Mouse (Mus musculus): ENCODE measurements at regions not wholly inside any gene's neighbourhood (a gene's known extent, or its start where the extent isn't known, plus 50 kb on each side); places are given as distances from the start of the nearest gene placed in this dataset.

DNA sequence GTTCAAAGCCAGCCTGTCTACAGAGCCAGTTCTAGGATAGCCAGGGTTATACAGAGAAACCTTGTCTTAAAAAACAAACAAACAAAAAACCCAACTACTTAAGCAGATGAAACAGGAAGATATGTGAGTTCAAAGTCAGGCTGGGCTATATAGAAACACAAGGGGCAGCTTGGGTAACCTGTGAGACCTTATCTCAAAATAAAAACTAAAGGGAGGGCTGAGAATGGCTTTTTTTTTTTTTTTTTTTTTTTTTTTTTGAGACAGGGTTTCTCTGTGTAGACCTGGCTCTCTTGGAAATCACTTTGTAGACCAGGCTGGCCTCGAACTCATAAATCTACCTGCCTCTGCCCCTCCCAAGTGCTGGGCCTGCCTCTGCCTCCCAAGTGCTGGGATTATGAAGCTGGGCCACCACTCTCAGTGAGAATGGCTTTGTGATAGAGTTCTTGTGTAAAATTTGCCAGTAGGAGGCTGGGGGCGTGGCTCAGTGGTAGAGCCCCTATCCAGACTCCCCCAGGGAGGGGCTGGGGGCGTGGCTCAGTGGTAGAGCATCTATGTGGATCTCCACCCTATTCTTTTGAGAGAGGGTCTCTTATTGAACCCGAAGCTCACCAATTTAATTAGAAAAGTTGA is 59.0 kb upstream of the Cux1 start:
- ATAC-seq (ENCODE audit: low FRiP score) (no peak), DNase-seq (ENCODE audit: low spot score) (no peak)
- no peaks in the 10 kb centered on the region for H3K36me3 ChIP-seq (ENCODE audit: control insufficient read depth, insufficient read depth, low read length)
- no peaks in the 10 kb centered on the region for H3K9me3 ChIP-seq (ENCODE audit: control insufficient read depth, low read length)
- H3K4me2 ChIP-seq (replicated peaks; ENCODE audit: low read depth, low read length) = no peak overlapping the region
- H3K4me1 ChIP-seq (replicated peaks; ENCODE audit: control insufficient read depth, insufficient read depth, low read length) = peaks cover 4% of the 10 kb centered on the region
- no peak overlapping the region for H3K4me3 ChIP-seq (ENCODE audit: low read depth, low read length)
- no peak overlapping the region for H3K27ac ChIP-seq (ENCODE audit: low read depth, low read length)
- WGBS = 43% methylated on average over 4 of the region's 4 CpGs
- H3K27me3 ChIP-seq (ENCODE audit: control insufficient read depth, insufficient read depth, low read length) = peaks cover 5% of the 10 kb centered on the region
- no peak overlapping the region for H3K9ac ChIP-seq (ENCODE audit: low read depth, low read length)

DNA sequence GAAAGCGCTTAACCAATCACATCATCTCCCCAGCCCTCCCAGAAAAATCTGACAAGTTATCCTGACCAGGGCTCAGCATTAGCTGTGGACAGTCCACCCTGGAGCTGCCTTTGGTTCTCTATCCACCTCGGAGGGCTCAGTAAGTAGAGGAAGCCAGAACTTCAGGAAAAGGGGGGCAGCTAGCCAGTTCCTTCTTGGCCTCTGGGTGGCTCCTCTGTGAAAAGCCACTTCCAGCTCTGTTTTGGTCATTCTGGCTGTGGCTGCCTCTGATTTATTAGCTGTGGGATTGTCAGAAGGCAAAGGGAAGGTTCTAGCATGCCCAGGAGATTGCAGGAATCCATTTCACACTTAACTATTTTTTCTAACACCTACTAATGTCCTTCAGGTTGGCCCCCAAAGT is 59.6 kb upstream of the Cux1 start:
- H3K27me3 ChIP-seq (ENCODE audit: control insufficient read depth, insufficient read depth, low read length) = peaks cover 5% of the 10 kb centered on the region
- no peak overlapping the region for H3K4me2 ChIP-seq (replicated peaks; ENCODE audit: low read depth, low read length)
- H3K36me3 ChIP-seq (ENCODE audit: control insufficient read depth, insufficient read depth, low read length) = no peaks in the 10 kb centered on the region
- ATAC-seq (ENCODE audit: low FRiP score) = no peak
- H3K4me3 ChIP-seq (ENCODE audit: low read depth, low read length) = no peak overlapping the region
- no peaks in the 10 kb centered on the region for H3K9me3 ChIP-seq (ENCODE audit: control insufficient read depth, low read length)
- no peak for DNase-seq (ENCODE audit: low spot score)
- peaks cover 4% of the 10 kb centered on the region for H3K4me1 ChIP-seq (replicated peaks; ENCODE audit: control insufficient read depth, insufficient read depth, low read length)
- WGBS = 82% methylated on average over 2 of the region's 2 CpGs
- no peak overlapping the region for H3K27ac ChIP-seq (ENCODE audit: low read depth, low read length)
- no peak overlapping the region for H3K9ac ChIP-seq (ENCODE audit: low read depth, low read length)

DNA sequence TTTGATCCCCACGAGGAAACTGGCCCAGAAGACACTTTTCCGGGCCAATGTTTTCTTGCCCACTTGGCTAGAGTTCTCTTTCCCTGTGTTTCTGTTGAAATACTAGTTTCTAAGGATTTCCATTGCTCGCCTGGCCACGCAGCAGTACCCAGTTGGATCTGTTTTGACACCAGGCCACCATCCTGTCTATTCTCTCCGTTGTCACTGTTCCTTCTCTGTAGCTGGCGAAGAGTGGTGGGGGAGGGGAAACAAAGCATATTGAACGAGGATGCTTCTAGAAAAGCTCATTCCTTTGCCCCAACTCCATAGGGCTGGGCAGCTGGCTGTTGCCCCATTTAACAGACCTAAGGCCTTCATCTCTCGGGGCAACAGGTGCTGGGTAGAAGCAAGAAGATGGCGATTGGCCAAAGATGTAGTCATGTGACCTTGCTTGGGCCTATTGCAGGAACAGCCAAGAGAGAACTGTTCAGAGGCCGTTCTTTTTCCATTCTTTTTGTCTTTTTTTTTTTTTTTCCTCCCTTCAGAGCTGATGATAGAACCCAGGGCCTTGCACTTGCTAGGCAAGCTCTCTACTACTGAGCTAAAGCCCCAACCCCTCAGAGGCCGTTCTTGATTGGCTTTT is 60.5 kb upstream of the Cux1 start:
- H3K4me2 ChIP-seq (replicated peaks; ENCODE audit: low read depth, low read length) = no peak overlapping the region
- WGBS = 75% methylated on average over 11 of the region's 11 CpGs
- no peak overlapping the region for H3K27ac ChIP-seq (ENCODE audit: low read depth, low read length)
- H3K4me3 ChIP-seq (ENCODE audit: low read depth, low read length) = no peak overlapping the region
- H3K9ac ChIP-seq (ENCODE audit: low read depth, low read length) = no peak overlapping the region
- DNase-seq (ENCODE audit: low spot score) (no peak), ATAC-seq (ENCODE audit: low FRiP score) (no peak)
- H3K4me1 ChIP-seq (replicated peaks; ENCODE audit: control insufficient read depth, insufficient read depth, low read length) = peaks cover 1% of the 10 kb centered on the region
- no peaks in the 10 kb centered on the region for H3K9me3 ChIP-seq (ENCODE audit: control insufficient read depth, low read length)
- no peaks in the 10 kb centered on the region for H3K36me3 ChIP-seq (ENCODE audit: control insufficient read depth, insufficient read depth, low read length)
- peaks cover 4% of the 10 kb centered on the region for H3K27me3 ChIP-seq (ENCODE audit: control insufficient read depth, insufficient read depth, low read length)

DNA sequence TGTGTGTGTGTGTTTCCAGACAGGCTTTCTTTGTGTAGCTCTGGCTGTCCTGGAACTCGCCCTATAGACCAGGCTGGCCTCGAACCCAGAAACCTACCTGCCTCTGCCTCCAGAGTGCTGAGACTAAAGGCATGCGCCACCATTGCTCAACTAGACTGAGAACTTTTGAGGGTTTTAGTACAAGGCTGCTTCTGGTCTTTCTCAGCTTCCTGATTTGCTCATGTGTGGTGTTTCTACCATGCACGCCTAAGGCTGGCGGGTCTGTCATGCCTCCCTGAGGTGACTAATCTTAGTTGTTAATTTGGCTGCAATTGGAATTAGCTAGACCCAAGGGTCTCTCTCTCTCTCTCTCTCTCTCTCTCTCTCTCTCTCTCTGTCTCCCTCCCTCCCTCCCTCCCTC is 61.2 kb upstream of the Cux1 start:
- Histone ChIP-seq H3K27me3 (ENCODE audit: control insufficient read depth, insufficient read depth, low read length) (peaks cover 2% of the 10 kb centered on the region; the same call in 1 of the 2 replicates), H3K9ac (ENCODE audit: low read depth, low read length) (no peak overlapping the region), H3K9me3 (ENCODE audit: control insufficient read depth, low read length) (no peaks in the 10 kb centered on the region), H3K4me3 (ENCODE audit: low read depth, low read length) (no peak overlapping the region), H3K4me1 (replicated peaks; ENCODE audit: control insufficient read depth, insufficient read depth, low read length) (no peaks in the 10 kb centered on the region), H3K36me3 (ENCODE audit: control insufficient read depth, insufficient read depth, low read length) (no peaks in the 10 kb centered on the region), H3K27ac (ENCODE audit: low read depth, low read length) (no peak overlapping the region), H3K4me2 (replicated peaks; ENCODE audit: low read depth, low read length) (no peak overlapping the region)
- no peak for ATAC-seq (ENCODE audit: low FRiP score)
- no peak for DNase-seq (ENCODE audit: low spot score)
- WGBS = 86% methylated on average over 4 of the region's 5 CpGs

DNA sequence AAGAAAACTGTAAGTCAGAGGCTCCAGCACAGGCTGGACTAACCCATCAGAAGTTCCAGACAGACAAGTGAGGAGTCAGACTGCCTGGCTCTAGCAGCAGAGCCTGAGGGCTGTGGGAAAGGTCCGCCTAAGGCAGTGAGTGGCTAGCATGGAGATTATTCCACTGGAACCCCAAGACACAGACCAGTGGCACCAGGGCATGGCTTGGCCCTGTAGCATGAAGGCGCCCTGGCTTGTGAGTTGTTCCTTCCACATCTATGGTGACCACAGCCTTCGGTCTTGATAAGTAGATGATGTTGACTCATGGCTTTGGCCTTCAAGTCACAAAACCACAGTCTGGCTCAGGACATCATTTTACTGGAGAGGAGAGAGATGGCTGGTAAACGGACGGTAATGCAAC is 60.7 kb upstream of the Myl10 start:
- WGBS = 91% methylated on average over 5 of the region's 5 CpGs
- Histone ChIP-seq H3K4me2 (replicated peaks; ENCODE audit: low read depth, low read length) (no peak overlapping the region), H3K4me1 (replicated peaks; ENCODE audit: control insufficient read depth, insufficient read depth, low read length) (no peaks in the 10 kb centered on the region), H3K36me3 (ENCODE audit: control insufficient read depth, insufficient read depth, low read length) (no peaks in the 10 kb centered on the region), H3K27me3 (ENCODE audit: control insufficient read depth, insufficient read depth, low read length) (no peaks in the 10 kb centered on the region), H3K9me3 (ENCODE audit: control insufficient read depth, low read length) (no peaks in the 10 kb centered on the region), H3K27ac (ENCODE audit: low read depth, low read length) (no peak overlapping the region), H3K4me3 (ENCODE audit: low read depth, low read length) (no peak overlapping the region), H3K9ac (ENCODE audit: low read depth, low read length) (no peak overlapping the region)
- DNase-seq (ENCODE audit: low spot score) (no peak), ATAC-seq (ENCODE audit: low FRiP score) (no peak)

DNA sequence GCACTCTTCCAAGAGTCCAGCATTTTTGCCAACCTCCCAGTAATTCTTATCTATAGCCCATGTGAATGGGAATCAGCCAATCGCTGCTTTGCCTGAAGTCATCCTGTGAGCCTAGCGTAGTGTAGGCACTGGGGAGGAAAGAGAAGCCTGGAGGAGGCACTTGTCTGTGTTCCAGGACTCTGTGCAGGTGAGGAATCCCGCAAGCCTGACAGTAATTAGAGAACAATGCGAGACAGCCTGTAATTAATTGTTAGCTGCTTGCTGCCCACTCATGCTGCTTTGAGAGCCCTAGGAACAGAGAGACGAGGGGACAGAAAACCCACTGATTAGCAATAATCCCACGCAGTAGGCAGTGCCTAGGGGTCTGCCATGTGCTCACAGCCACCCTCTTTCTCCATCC is 59.0 kb upstream of the Myl10 start:
- Histone ChIP-seq H3K27ac (ENCODE audit: low read depth, low read length) (no peak overlapping the region), H3K4me2 (replicated peaks; ENCODE audit: low read depth, low read length) (no peak overlapping the region), H3K9me3 (ENCODE audit: control insufficient read depth, low read length) (no peaks in the 10 kb centered on the region), H3K4me1 (replicated peaks; ENCODE audit: control insufficient read depth, insufficient read depth, low read length) (no peaks in the 10 kb centered on the region), H3K9ac (ENCODE audit: low read depth, low read length) (no peak overlapping the region), H3K27me3 (ENCODE audit: control insufficient read depth, insufficient read depth, low read length) (no peaks in the 10 kb centered on the region), H3K4me3 (ENCODE audit: low read depth, low read length) (no peak overlapping the region), H3K36me3 (ENCODE audit: control insufficient read depth, insufficient read depth, low read length) (no peaks in the 10 kb centered on the region)
- ATAC-seq (ENCODE audit: low FRiP score) (no peak), DNase-seq (ENCODE audit: low spot score) (no peak)
- WGBS = 78% methylated on average over 6 of the region's 6 CpGs

DNA sequence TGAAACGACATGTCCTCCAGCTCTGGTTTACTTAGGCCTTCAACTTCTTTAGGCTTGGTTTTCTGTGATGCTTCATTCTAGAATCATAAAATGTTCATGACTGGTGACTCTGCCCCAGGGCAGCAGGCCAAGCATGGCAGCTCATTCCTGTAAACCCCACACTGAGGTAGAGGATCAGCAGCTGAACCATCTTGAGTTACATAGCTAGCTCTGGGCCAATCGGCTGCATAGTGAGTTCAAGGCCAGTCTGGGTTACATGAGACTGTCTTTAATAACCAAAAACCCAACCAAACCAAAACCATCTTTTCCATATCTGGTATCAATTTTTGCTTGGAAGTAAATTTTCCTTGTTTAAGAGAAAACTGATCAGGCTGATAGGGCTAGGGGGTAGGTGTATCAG is 57.8 kb upstream of the Myl10 start:
- no peak for ATAC-seq (ENCODE audit: low FRiP score)
- Histone ChIP-seq H3K36me3 (ENCODE audit: control insufficient read depth, insufficient read depth, low read length) (no peaks in the 10 kb centered on the region), H3K4me2 (replicated peaks; ENCODE audit: low read depth, low read length) (no peak overlapping the region), H3K27me3 (ENCODE audit: control insufficient read depth, insufficient read depth, low read length) (no peaks in the 10 kb centered on the region), H3K4me3 (ENCODE audit: low read depth, low read length) (no peak overlapping the region), H3K9me3 (ENCODE audit: control insufficient read depth, low read length) (no peaks in the 10 kb centered on the region), H3K27ac (ENCODE audit: low read depth, low read length) (no peak overlapping the region), H3K4me1 (replicated peaks; ENCODE audit: control insufficient read depth, insufficient read depth, low read length) (no peaks in the 10 kb centered on the region), H3K9ac (ENCODE audit: low read depth, low read length) (no peak overlapping the region)
- 86% methylated on average over 2 of the region's 2 CpGs for WGBS
- DNase-seq (ENCODE audit: low spot score) = no peak

DNA sequence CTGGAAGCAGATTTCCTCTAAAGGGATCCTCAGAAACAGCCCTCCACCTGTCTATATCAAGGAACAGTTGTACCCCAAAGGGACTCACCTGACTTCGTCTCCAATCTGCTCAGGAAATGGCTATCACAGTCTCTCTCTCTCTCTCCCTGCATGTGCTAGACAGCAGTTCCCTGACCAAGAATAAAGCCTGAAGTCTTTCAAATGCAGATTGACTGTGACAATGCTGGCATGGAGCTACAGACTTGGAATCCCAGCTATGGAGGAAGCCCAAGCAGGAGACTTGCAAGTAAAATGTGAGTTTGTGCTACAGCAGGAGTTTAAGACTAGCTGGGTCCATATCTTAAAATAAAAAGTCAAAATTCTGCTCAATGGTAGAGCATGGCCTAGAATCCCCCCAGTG is 56.5 kb upstream of the Myl10 start:
- DNase-seq (ENCODE audit: low spot score) (no peak), ATAC-seq (ENCODE audit: low FRiP score) (no peak)
- Histone ChIP-seq H3K4me3 (ENCODE audit: low read depth, low read length) (no peak overlapping the region), H3K36me3 (ENCODE audit: control insufficient read depth, insufficient read depth, low read length) (no peaks in the 10 kb centered on the region), H3K27me3 (ENCODE audit: control insufficient read depth, insufficient read depth, low read length) (no peaks in the 10 kb centered on the region), H3K9me3 (ENCODE audit: control insufficient read depth, low read length) (no peaks in the 10 kb centered on the region), H3K4me1 (replicated peaks; ENCODE audit: control insufficient read depth, insufficient read depth, low read length) (no peaks in the 10 kb centered on the region), H3K27ac (ENCODE audit: low read depth, low read length) (no peak overlapping the region), H3K9ac (ENCODE audit: low read depth, low read length) (no peak overlapping the region), H3K4me2 (replicated peaks; ENCODE audit: low read depth, low read length) (no peak overlapping the region)
- whole genome bisulfite sequencing = 59% methylated on average over 1 of the region's 1 CpGs

DNA sequence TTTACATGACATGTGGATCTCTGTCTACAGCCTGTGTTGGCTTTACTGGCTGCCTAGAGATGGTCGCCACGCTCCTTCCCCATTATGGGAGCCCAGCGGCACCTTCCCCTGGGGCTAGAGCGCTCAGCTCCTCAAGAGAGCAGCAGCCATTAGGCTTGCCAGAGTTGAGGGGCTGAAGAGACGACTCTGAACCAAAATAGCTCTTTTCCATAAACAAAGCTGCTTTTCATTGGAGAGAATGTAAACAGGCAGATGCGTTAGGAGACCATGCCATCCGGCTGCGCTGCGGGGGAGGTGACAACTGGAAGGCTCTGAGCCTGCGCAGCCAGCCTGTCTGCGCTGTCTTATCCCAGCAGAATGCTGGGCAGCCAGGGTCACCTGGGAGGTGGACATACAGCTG is 55.1 kb upstream of the Myl10 start:
- Histone ChIP-seq H3K4me2 (replicated peaks; ENCODE audit: low read depth, low read length) (no peak overlapping the region), H3K9ac (ENCODE audit: low read depth, low read length) (no peak overlapping the region), H3K4me3 (ENCODE audit: low read depth, low read length) (no peak overlapping the region), H3K36me3 (ENCODE audit: control insufficient read depth, insufficient read depth, low read length) (no peaks in the 10 kb centered on the region), H3K4me1 (replicated peaks; ENCODE audit: control insufficient read depth, insufficient read depth, low read length) (no peaks in the 10 kb centered on the region), H3K9me3 (ENCODE audit: control insufficient read depth, low read length) (no peaks in the 10 kb centered on the region), H3K27me3 (ENCODE audit: control insufficient read depth, insufficient read depth, low read length) (no peaks in the 10 kb centered on the region), H3K27ac (ENCODE audit: low read depth, low read length) (no peak overlapping the region)
- DNase-seq (ENCODE audit: low spot score) = no peak
- no peak for ATAC-seq (ENCODE audit: low FRiP score)
- WGBS = 69% methylated on average over 11 of the region's 11 CpGs

All from hindbrain, embryonic 11.5 days (tissue).